11 mouse cellular contexts compared by ENCODE assay signal in the genomic region with DNA sequence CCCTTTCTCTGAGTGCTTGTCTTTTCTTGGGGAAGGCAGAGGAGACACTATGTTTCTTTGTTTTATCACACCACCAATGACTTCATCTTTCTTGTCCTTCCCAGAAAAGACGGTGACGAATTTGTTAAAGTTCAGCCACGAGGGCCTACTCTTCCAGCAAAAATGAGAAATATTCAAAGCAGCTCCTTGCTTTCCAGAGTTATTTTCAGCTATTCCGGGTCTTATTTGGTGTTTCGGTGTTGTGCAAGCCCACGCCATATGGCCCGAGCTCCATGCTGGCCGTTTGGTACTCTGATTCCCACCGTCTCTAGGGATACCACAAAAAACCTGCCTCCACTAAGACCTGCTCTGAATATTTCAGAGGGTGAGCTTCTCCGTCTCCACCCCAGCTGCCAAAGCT. TPM values are rescaled to one million over a fixed set of nuclear protein-coding genes. Genes with fewer than 3 reads are reported as not detected.
DNase-seq lines count a peak whose midpoint lies in the region; ATAC-seq lines count a peak whose summit lies in the region.
"Had no signal": no experiment of that assay in that cellular context is flagged by ENCODE, and none has a peak within 500 bp of the region (broad histone marks: within the 10 kb centered on the region; RNA-seq: fewer than 3 reads in every experiment).

No protein-coding gene starts in this region.

- no peaks in the 10 kb centered on the region for H3K9me3 ChIP-seq in hindbrain, embryonic 12.5 days (replicated peaks)
- no peaks in the 10 kb centered on the region for H3K9me3 ChIP-seq in hindbrain, embryonic 11.5 days (ENCODE audit: control insufficient read depth, low read length)
- H3K9me3 ChIP-seq: embryonic facial prominence, embryonic 13.5 days; limb, embryonic 10.5 days had no signal

- peaks cover 41% of the 10 kb centered on the region for H3K4me1 ChIP-seq in hindbrain, embryonic 12.5 days
- H3K4me1 ChIP-seq in hindbrain, embryonic 11.5 days (replicated peaks; ENCODE audit: control insufficient read depth, insufficient read depth, low read length) = peaks cover 6% of the 10 kb centered on the region
- H3K4me1 ChIP-seq: embryonic facial prominence, embryonic 13.5 days had no signal

- no peaks in the 10 kb centered on the region for H3K36me3 ChIP-seq in hindbrain, embryonic 12.5 days
- H3K36me3 ChIP-seq in hindbrain, embryonic 11.5 days (ENCODE audit: control insufficient read depth, insufficient read depth, low read length) = no peaks in the 10 kb centered on the region
- H3K36me3 ChIP-seq: embryonic facial prominence, embryonic 13.5 days; limb, embryonic 10.5 days had no signal

- intact Hi-C loops in left cerebral cortex, postnatal 36 days (cut with DNase I) = no loop called here

- no peaks in the 10 kb centered on the region for H3K27me3 ChIP-seq in hindbrain, embryonic 12.5 days
- no peaks in the 10 kb centered on the region for H3K27me3 ChIP-seq in hindbrain, embryonic 11.5 days (ENCODE audit: control insufficient read depth, insufficient read depth, low read length)
- H3K27me3 ChIP-seq: embryonic facial prominence, embryonic 13.5 days had no signal

- ATAC-seq in hindbrain, embryonic 12.5 days (ENCODE audit: low FRiP score) = no peak
- no peak for ATAC-seq in hindbrain, embryonic 11.5 days (ENCODE audit: low FRiP score)

- H3K4me2 ChIP-seq in hindbrain, embryonic 12.5 days (replicated peaks) = no peak overlapping the region
- H3K4me2 ChIP-seq in hindbrain, embryonic 11.5 days (replicated peaks; ENCODE audit: low read depth, low read length) = no peak overlapping the region
- H3K4me2 ChIP-seq: embryonic facial prominence, embryonic 13.5 days had no signal

- WGBS in hindbrain, embryonic 12.5 days = 56% methylated on average over 10 of the region's 10 CpGs
- WGBS in hindbrain, embryonic 11.5 days = 60% methylated on average over 10 of the region's 10 CpGs

- no peak overlapping the region for H3K9ac ChIP-seq in hindbrain, embryonic 12.5 days
- no peak overlapping the region for H3K9ac ChIP-seq in hindbrain, embryonic 11.5 days (ENCODE audit: low read depth, low read length)
- H3K9ac ChIP-seq: embryonic facial prominence, embryonic 13.5 days had no signal

- DNase-seq in hindbrain, embryonic 11.5 days (ENCODE audit: low spot score) = no peak
- peak; percentile 72 for DNase-seq in Muller cell, postnatal 12 days (ENCODE audit: inconsistent ontology term)
- DNase-seq in cerebellum, postnatal 14 days = peak; percentile 50 to 67
- DNase-seq in left cerebral cortex, postnatal 36 days (ENCODE audit: low spot score in 2 of 2) = peak; percentile 63 to 74
- no peak for DNase-seq in kidney, adult 9 months
- no peak for DNase-seq in embryo, embryonic 11 days
- DNase-seq: adrenal gland, postnatal 10 days; kidney, adult 8-10 months had no signal

- no peak overlapping the region for H3K4me3 ChIP-seq in hindbrain, embryonic 12.5 days
- H3K4me3 ChIP-seq in hindbrain, embryonic 11.5 days (ENCODE audit: low read depth, low read length) = no peak overlapping the region
- H3K4me3 ChIP-seq: embryonic facial prominence, embryonic 13.5 days; limb, embryonic 10.5 days had no signal

- peak overlapping the region; percentile 30; the same call in 1 of the 2 replicates for H3K27ac ChIP-seq in hindbrain, embryonic 12.5 days
- H3K27ac ChIP-seq in hindbrain, embryonic 11.5 days (ENCODE audit: low read depth, low read length) = no peak overlapping the region
- H3K27ac ChIP-seq: embryonic facial prominence, embryonic 13.5 days; limb, embryonic 10.5 days had no signal

RNA-seq across cellular contexts. Expression of gene Rasgef1c, which starts 32.7 kb away (rescaled TPM):
- 5.3 and 6.7 TPM in 2 replicates for polyA plus RNA-seq in hindbrain, embryonic 12.5 days (2016; fragmentation: Nextera tagmentation; extraction: Ambion mirVana)
- 4.5 and 4.6 TPM in 2 replicates for polyA plus RNA-seq in hindbrain, embryonic 11.5 days (2014; fragmentation: Nextera tagmentation; extraction: Ambion mirVana)
- total RNA-seq in left cerebral cortex, postnatal 36 days (2021) = 10 to 100 TPM; 36.6 to 46.1 TPM

Comparison
In these comparisons a context has a peak if more than half of its experiments do, and no peak if none do; other contexts are left out.
1. DNase-seq: peak in Muller cell, postnatal 12 days (single experiment), cerebellum, postnatal 14 days (2 of 2) and left cerebral cortex, postnatal 36 days (2 of 2); none in hindbrain, embryonic 11.5 days (single experiment), kidney, adult 9 months (single experiment) and embryo, embryonic 11 days (single experiment).